In the genomic region with DNA sequence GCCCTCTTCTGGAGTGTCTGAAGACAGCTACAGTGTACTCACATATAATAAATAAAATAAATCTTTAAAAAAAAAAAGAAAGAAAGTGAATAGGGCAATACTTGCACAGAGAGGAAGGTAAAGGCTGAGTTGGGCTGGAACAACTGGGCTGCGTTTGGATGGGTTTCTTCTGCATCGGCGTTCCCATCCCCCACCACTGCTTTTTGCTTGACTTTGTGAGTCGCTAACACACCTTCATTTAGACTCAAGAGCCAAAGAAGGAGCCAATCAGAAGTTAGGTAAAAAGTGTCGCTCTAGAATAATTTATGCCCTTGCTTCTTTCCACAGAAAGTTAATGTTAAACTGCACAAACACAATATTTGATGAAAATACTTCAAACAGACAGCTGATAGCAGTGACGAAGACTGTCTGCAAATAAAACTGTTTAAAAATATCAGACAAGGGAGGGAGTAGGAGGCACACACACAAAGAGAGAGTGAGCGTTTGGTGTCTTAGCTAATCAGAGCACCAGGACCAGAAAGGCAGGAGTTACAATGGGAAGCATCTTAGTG, we compare ENCODE assay signal across 26 mouse cellular contexts.
"Had no signal": no experiment of that assay in that cellular context is flagged by ENCODE, and none has a peak within 500 bp of the region (broad histone marks: within the 10 kb centered on the region; RNA-seq: fewer than 3 reads in every experiment).

No protein-coding gene starts in this region.

- H3K27ac ChIP-seq: gastrocnemius, adult 2 months; heart, embryonic 10.5 days; heart, embryonic 13.5 days; heart, embryonic 15.5 days; hindbrain, embryonic 13.5 days; hindbrain, postnatal 0 days; kidney, embryonic 15.5 days; kidney, postnatal 0 days; limb, embryonic 13.5 days; limb, embryonic 15.5 days; liver, embryonic 13.5 days; liver, embryonic 15.5 days had no signal

- H3K9ac ChIP-seq: heart, embryonic 13.5 days; heart, embryonic 15.5 days; hindbrain, embryonic 13.5 days; kidney, embryonic 15.5 days; limb, embryonic 13.5 days; limb, embryonic 15.5 days; liver, embryonic 13.5 days; liver, embryonic 15.5 days had no signal

- H3K9me3 ChIP-seq: heart, embryonic 10.5 days; heart, embryonic 13.5 days; heart, embryonic 15.5 days; hindbrain, embryonic 13.5 days; kidney, embryonic 15.5 days; limb, embryonic 13.5 days; limb, embryonic 15.5 days; liver, embryonic 13.5 days; liver, embryonic 15.5 days had no signal

- ATAC-seq: hindbrain, postnatal 0 days; intestine, embryonic 16.5 days had no signal

- H3K27me3 ChIP-seq: heart, embryonic 13.5 days; heart, embryonic 15.5 days; hindbrain, embryonic 13.5 days; kidney, embryonic 15.5 days; limb, embryonic 13.5 days; limb, embryonic 15.5 days; liver, embryonic 13.5 days; liver, embryonic 15.5 days had no signal

- DNase-seq: gastrocnemius, adult 2 months; gastrocnemius, postnatal 10 days; gastrocnemius, postnatal 25 days; heart, adult 18-20 months; heart, postnatal 14 days; heart, postnatal 36 days; kidney, adult 11 months; kidney, adult 2 months; kidney, adult 9 months; kidney, postnatal 14 days; kidney, postnatal 36 days; layer of hippocampus, adult 9-11 months; layer of hippocampus, postnatal 36 days; left cerebral cortex, postnatal 4 days; liver, embryonic 13.5 days had no signal

- H3K36me3 ChIP-seq: heart, embryonic 10.5 days; heart, embryonic 13.5 days; heart, embryonic 15.5 days; hindbrain, embryonic 13.5 days; kidney, embryonic 15.5 days; limb, embryonic 13.5 days; limb, embryonic 15.5 days; liver, embryonic 13.5 days; liver, embryonic 15.5 days had no signal

- H3K4me3 ChIP-seq: gastrocnemius, adult 2 months; heart, embryonic 10.5 days; heart, embryonic 13.5 days; heart, embryonic 15.5 days; hindbrain, embryonic 13.5 days; kidney, embryonic 15.5 days; limb, embryonic 13.5 days; limb, embryonic 15.5 days; liver, embryonic 13.5 days; liver, embryonic 15.5 days had no signal

- H3K4me2 ChIP-seq: heart, embryonic 13.5 days; heart, embryonic 15.5 days; hindbrain, embryonic 13.5 days; kidney, embryonic 15.5 days; limb, embryonic 13.5 days; limb, embryonic 15.5 days; liver, embryonic 13.5 days; liver, embryonic 15.5 days had no signal

- H3K4me1 ChIP-seq: liver, embryonic 13.5 days; liver, embryonic 15.5 days had no signal
